Mouse (Mus musculus) forebrain, postnatal 0 days (tissue): ENCODE data around the gene Olfr9. TPM values are rescaled to one million over a fixed set of nuclear protein-coding genes. Genes with fewer than 3 reads are reported as not detected.
"Not testable (repeated sequence)": the region's sequence is repeated elsewhere in the genome, so short reads cannot be mapped to it uniquely, and the experiment has no call there.

Experiments used
- ATAC-seq: fragments of 200-750 bp; cut with Nextera tagmentation; 2 replicates; pipeline ENCODE4 v1.8.0; 2017; ENCODE audit warnings: mild to moderate bottlenecking, moderate library complexity
- DNase-seq: peaks from one replicate; pipeline ENCODE4 v3.0.0-alpha.2; 2015
- H3K27ac ChIP-seq: fragments of 300-500 bp; sonication (generic); 2 replicates; pipeline ENCODE4 v1.5.1; 2014; ENCODE audit warnings: low read depth, mild to moderate bottlenecking, antibody characterized with exemption, low read length, moderate library complexity, mixed read lengths
- H3K27me3 ChIP-seq: fragments of 300-500 bp; sonication (generic); 2 replicates; pipeline ENCODE4 v1.6.1; 2014; ENCODE audit warnings: mild to moderate bottlenecking, low read length, mixed read lengths; ENCODE audit not compliant: insufficient read depth
- H3K36me3 ChIP-seq: fragments of 300-500 bp; sonication (generic); 2 replicates; pipeline ENCODE4 v1.6.1; 2014; ENCODE audit warnings: mild to moderate bottlenecking, moderate library complexity; ENCODE audit not compliant: insufficient read depth
- H3K4me1 ChIP-seq: fragments of 300-500 bp; sonication (generic); 2 replicates; pipeline ENCODE4 v1.6.1; 2014; ENCODE audit warnings: antibody characterized with exemption; ENCODE audit not compliant: insufficient read depth
- H3K4me2 ChIP-seq: fragments of 300-500 bp; sonication (generic); 2 replicates; pipeline ENCODE4 v1.6.1; 2014; ENCODE audit warnings: low read depth, mild to moderate bottlenecking, moderate library complexity
- H3K4me3 ChIP-seq: fragments of 300-500 bp; sonication (generic); 2 replicates; pipeline ENCODE4 v1.5.1; 2014; ENCODE audit warnings: low read depth, low read length, mixed read lengths
- H3K9ac ChIP-seq: fragments of 300-500 bp; sonication (generic); 2 replicates; pipeline ENCODE4 v1.6.1; 2014; ENCODE audit warnings: mild to moderate bottlenecking
- H3K9me3 ChIP-seq: fragments of 300-500 bp; sonication (generic); 2 replicates; pipeline ENCODE4 v1.6.1; 2016; ENCODE audit warnings: low read length
- CTCF ChIP-seq: sonication (generic); IDR thresholded peaks from 2 replicates; pipeline ENCODE4 v1.5.1; 2016; ENCODE audit warnings: antibody characterized with exemption, control low read depth, low read depth
- WGBS: fragments of 180-500 bp; shearing (Covaris S2); extraction: QIAGEN DNeasy Blood & Tissue Kit; methylation state at CpG from one replicate; pipeline ENCODE4 v1.1.7; 2014; 5-methylcytosine and 5-hydroxymethylcytosine counted together
- polyA plus RNA-seq: library from polyadenylated mRNA; unstranded; fragments of >200 nt; fragmentation: Nextera tagmentation; extraction: Ambion mirVana; gene quantifications from 2 replicates; pipeline ENCODE4 v1.2.1, GENCODE M21; 2015
- total RNA-seq: library from RNA; depleted of rRNA; stranded (reverse); fragments of >200 nt; gene quantifications from 2 replicates; pipeline ENCODE4 v1.2.3, GENCODE M21; 2014

Gene Olfr9
- total and polyA plus RNA-seq, 2 experiments from 2014 or later: not detected

- no peak for DNase-seq
- TF ChIP-seq CTCF: no peak
- Histone ChIP-seq H3K4me1 (no peaks in the 10 kb centered on the region), H3K4me3 (no peak overlapping the region), H3K9me3 (no peaks in the 10 kb centered on the region), H3K36me3 (no peaks in the 10 kb centered on the region), H3K27me3 (no peaks in the 10 kb centered on the region), H3K27ac (no peak overlapping the region), H3K4me2 (no peak overlapping the region), H3K9ac (no peak overlapping the region)
- WGBS: 72% methylated on average over 14 of the region's 14 CpGs
- ATAC-seq: no peak
Measured at GRCm38 (mm10) chr10:129004032-129004920, 15.0 kb downstream of the Olfr9 start.

- WGBS: 66% methylated on average over 2 of the region's 2 CpGs
- Histone ChIP-seq H3K27ac (no peak within 1 kb of the TSS), H3K36me3 (no peaks in the 10 kb centered on the region), H3K4me3 (no peak within 1 kb of the TSS), H3K9me3 (no peaks in the 10 kb centered on the region), H3K4me2 (no peak within 1 kb of the TSS), H3K27me3 (no peaks in the 10 kb centered on the region), H3K9ac (no peak within 1 kb of the TSS), H3K4me1 (no peaks in the 10 kb centered on the region)
- ATAC-seq (no peak), DNase-seq (no peak)
- TF ChIP-seq CTCF: no peak
Measured at GRCm38 (mm10) chr10:129010288-129010841, 21.1 kb downstream of the Olfr9 start, which contains the start of gene Olfr763. TSS of gene Olfr763 (plus strand) at chr10:129010791.

- not testable (repeated sequence) for DNase-seq, H3K27ac ChIP-seq, H3K4me2 ChIP-seq, H3K4me3 ChIP-seq, H3K9ac ChIP-seq, ATAC-seq, H3K4me1 ChIP-seq, H3K36me3 ChIP-seq, H3K27me3 ChIP-seq, H3K9me3 ChIP-seq
- WGBS: 65% methylated on average over 2 of the region's 5 CpGs
Measured at GRCm38 (mm10) chr10:129011511-129011910, 22.3 kb downstream of the Olfr9 start.

GRCm38 (mm10) chr10:129014477-129014876, 25.2 kb downstream of the Olfr9 start:
- Histone ChIP-seq H3K27ac (no peak overlapping the region), H3K27me3 (no peaks in the 10 kb centered on the region), H3K9me3 (no peaks in the 10 kb centered on the region), H3K9ac (no peak overlapping the region), H3K4me1 (no peaks in the 10 kb centered on the region), H3K36me3 (no peaks in the 10 kb centered on the region), H3K4me3 (no peak overlapping the region), H3K4me2 (no peak overlapping the region)
- DNase-seq: no peak
- no peak for TF ChIP-seq CTCF
- no peak for ATAC-seq

GRCm38 (mm10) chr10:129023319-129023718, 34.1 kb downstream of the Olfr9 start:
- Histone ChIP-seq H3K4me1 (no peaks in the 10 kb centered on the region), H3K9ac (no peak overlapping the region), H3K36me3 (no peaks in the 10 kb centered on the region), H3K27ac (no peak overlapping the region), H3K4me3 (no peak overlapping the region), H3K4me2 (no peak overlapping the region), H3K27me3 (no peaks in the 10 kb centered on the region), H3K9me3 (no peaks in the 10 kb centered on the region)
- peak; percentile 10; the same call in 1 of the 2 replicates for TF ChIP-seq CTCF
- DNase-seq (no peak), ATAC-seq (no peak)

- TF ChIP-seq CTCF: peak; percentile 74
Measured at GRCm38 (mm10) chr10:129026018-129026662, 36.9 kb downstream of the Olfr9 start.

GRCm38 (mm10) chr10:129028343-129028742, 39.1 kb downstream of the Olfr9 start:
- H3K36me3 ChIP-seq: no peaks in the 10 kb centered on the region
- WGBS: 76% methylated on average over 2 of the region's 2 CpGs
- H3K27ac ChIP-seq: no peak overlapping the region
- H3K4me1 ChIP-seq: no peaks in the 10 kb centered on the region
- TF ChIP-seq CTCF: no peak
- ATAC-seq: no peak
- no peak for DNase-seq
- no peak overlapping the region for H3K4me2 ChIP-seq
- no peaks in the 10 kb centered on the region for H3K9me3 ChIP-seq
- no peaks in the 10 kb centered on the region for H3K27me3 ChIP-seq
- no peak overlapping the region for H3K9ac ChIP-seq
- no peak overlapping the region for H3K4me3 ChIP-seq

More at GRCm38 (mm10) chr10:129026018-129026662, 36.9 kb downstream of the Olfr9 start:
- Histone ChIP-seq H3K9ac (no peak overlapping the region), H3K36me3 (no peaks in the 10 kb centered on the region), H3K4me2 (no peak overlapping the region), H3K27ac (no peak overlapping the region), H3K4me1 (no peaks in the 10 kb centered on the region), H3K4me3 (no peak overlapping the region), H3K9me3 (no peaks in the 10 kb centered on the region), H3K27me3 (no peaks in the 10 kb centered on the region)
- WGBS: 61% methylated on average over 3 of the region's 3 CpGs
- DNase-seq (peak; percentile 61), ATAC-seq (peak; percentile 60; the same call in 1 of the 2 replicates)
